Mouse (Mus musculus) cerebellum, adult 2 months (tissue): Measurements from ENCODE around the gene Wfikkn1.

Experiments used
- CTCF ChIP-seq: fragments of 200-500 bp; IDR thresholded peaks from 2 replicates; pipeline ENCODE4 v1.5.1; 2011; ENCODE audit warnings: low read depth, mild to moderate bottlenecking, control low read depth, low read length, moderate library complexity, borderline replicate concordance; ENCODE audit not compliant: insufficient read depth
- POLR2A ChIP-seq: fragments of 200-500 bp; IDR thresholded peaks from 2 replicates; pipeline ENCODE4 v1.6.1; 2011; ENCODE audit warnings: low read length, control low read depth, borderline replicate concordance; ENCODE audit not compliant: insufficient read depth

DNA sequence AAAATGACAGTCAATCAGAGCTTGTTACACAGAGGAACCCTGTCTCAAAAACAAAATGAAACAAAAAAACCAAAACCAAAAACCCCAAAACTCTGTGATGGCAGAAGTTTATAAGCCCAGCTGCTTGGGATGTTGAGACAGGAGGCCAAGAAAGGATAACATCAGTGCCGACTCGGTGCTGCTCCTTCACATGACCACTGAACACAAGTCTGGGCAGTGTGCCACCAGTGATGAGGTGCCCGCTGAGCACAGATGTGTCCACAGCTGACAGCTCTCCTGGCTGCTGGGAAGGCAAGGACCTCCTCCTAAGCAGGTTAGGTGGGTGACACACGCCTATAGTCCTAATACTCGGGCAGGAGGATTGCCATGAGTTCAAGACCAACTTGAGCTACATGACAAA, 41.5 kb upstream of the Wfikkn1 start:
- TF ChIP-seq CTCF (no peak), POLR2A (no peak)
